Mouse (Mus musculus): ENCODE results near the gene Bcas2. TPM values are rescaled to one million over a fixed set of nuclear protein-coding genes. Genes with fewer than 3 reads are reported as not detected.
"Not testable (repeated sequence)": the region's sequence is repeated elsewhere in the genome, so short reads cannot be mapped to it uniquely, and the experiment has no call there.

The Bcas2 gene
- total RNA-seq, 4 experiments from 2014 or later = 38.5 to 46.0 (median 40.4) TPM

- DNase-seq (ENCODE audit: low spot score in 2 of 2) = no peak
These were observed 12.1 kb upstream of the Bcas2 start for GRCm38 (mm10) chr3:103159232-103159900.

GRCm38 (mm10) chr3:103169771-103170170 is 1.7 kb upstream of the Bcas2 start:
- peak; percentile 39 to 72 for DNase-seq (ENCODE audit: low spot score in 2 of 2)

- no peak for DNase-seq (ENCODE audit: low spot score in 2 of 2)
These were observed 1.2 kb downstream of the Bcas2 start for GRCm38 (mm10) chr3:103172615-103173014.

- DNase-seq (ENCODE audit: low spot score in 2 of 2) = no peak
These were observed 5.3 kb downstream of the Bcas2 start for GRCm38 (mm10) chr3:103176740-103177139.

GRCm38 (mm10) chr3:103179527-103179926 is 8.1 kb downstream of the Bcas2 start:
- DNase-seq (ENCODE audit: low spot score in 2 of 2) = no peak

GRCm38 (mm10) chr3:103181171-103181570 is 9.7 kb downstream of the Bcas2 start:
- no peak for DNase-seq (ENCODE audit: low spot score in 2 of 2)

GRCm38 (mm10) chr3:103182821-103183220 is 11.4 kb downstream of the Bcas2 start:
- no peak for DNase-seq (ENCODE audit: low spot score in 2 of 2)

DNA sequence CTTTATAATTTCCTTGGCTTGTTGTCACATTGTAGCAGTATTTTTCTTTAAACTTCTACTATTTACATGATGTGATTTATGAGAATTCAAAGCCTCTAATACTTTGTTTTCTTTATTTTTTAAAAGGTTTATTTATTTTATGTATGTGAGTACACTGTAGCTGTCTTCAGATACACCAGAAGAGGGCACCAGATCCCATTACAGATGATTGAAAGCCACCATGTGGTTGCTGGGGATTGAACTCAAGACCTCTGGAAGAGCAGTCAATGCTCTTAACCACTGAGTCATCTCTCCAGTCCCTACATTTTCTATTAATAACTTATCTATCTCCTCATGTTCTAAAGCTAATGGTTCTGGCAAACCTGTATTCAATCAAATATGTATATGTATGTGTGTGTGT is 13.0 kb downstream of the Bcas2 start:
- DNase-seq (ENCODE audit: low spot score in 2 of 2) = not testable (repeated sequence)

DNA sequence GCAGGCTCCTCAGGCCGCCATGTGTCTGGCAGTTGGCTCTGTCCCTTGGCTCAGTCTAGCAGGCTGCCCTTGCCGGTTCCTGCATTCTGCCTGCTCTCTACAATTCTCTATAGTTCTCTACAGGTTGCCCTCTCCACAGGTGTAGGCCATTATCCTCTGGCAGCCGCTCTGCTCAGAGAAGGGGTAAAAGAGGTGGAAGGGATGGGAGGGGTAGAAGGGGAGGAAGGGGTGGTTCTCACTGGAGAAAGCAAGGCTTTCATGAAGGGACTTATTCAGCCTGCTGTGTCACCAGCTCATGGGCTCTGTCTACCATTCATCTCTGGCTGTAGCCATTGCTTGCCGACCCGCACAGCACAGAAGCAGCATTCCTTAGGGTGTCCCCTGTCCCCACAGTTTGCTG is 17.0 kb downstream of the Bcas2 start:
- DNase-seq (ENCODE audit: low spot score in 2 of 2) = no peak

DNA sequence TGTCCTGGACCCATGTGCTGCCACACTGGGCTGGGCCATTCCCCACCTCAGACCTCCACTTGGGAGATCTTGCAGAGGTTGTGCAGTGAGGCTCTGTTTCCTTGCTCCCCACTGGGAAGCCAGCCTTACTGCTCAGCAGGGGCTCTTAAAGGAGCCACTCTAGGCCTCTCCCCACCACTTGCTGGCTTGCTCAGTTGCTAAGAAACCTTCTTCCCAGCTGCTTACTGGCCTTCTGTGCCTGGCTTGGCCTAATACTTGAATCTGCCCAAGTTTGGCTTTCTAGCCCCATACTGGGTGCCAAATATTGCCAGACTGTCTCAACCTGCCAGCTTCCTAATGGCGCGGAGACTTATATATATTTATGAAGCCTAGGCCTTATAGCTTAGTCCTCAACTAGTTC is 17.4 kb downstream of the Bcas2 start:
- DNase-seq (ENCODE audit: low spot score in 2 of 2) = no peak

GRCm38 (mm10) chr3:103192161-103192560 is 20.7 kb downstream of the Bcas2 start:
- DNase-seq (ENCODE audit: low spot score in 2 of 2) = no peak

DNA sequence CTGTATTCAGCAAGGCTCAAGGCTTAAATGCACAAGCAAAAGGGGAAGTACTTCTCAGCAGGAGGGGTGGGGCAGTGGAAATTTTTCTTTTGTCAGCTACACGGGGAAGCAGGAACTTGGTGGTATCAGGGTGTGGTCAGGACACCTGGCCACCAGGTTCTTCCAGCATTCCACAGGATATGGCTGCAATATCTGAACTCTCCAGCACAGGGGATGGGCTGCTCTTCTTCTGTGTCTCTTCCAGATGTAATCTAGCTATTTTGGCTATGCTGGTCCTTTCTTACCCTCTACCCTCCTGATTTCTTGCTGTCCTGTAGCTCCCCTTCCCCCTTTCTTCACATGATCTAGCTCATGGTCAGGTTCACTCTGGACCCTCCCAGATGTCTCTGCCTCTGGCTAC is 21.7 kb downstream of the Bcas2 start:
- no peak for DNase-seq (ENCODE audit: low spot score in 2 of 2)

DNA sequence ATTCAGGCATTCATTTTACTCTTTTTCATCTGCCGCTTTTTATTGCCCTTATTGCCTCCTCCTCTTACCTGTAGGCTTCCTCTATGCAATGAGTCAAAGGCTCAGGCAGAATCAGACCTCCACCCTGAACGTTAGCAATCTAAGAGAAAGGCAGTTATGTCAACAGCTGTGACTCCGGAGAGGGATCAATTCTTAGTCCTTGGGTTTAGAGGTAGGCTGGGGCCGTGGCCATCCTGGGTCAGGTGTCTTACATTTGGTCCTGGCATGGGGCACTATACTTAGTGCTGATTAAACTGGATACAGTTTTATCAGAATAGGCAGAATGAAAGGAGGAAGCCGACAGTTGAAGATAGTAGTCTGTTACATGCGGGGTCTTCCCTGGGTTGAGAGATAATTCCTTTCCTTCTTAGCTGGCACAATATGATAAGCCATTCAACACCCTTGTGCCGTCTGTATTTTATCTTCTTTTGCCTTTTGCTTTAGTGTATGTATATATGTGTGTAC is 24.9 kb downstream of the Bcas2 start:
- DNase-seq (ENCODE audit: low spot score in 2 of 2) = no peak

DNA sequence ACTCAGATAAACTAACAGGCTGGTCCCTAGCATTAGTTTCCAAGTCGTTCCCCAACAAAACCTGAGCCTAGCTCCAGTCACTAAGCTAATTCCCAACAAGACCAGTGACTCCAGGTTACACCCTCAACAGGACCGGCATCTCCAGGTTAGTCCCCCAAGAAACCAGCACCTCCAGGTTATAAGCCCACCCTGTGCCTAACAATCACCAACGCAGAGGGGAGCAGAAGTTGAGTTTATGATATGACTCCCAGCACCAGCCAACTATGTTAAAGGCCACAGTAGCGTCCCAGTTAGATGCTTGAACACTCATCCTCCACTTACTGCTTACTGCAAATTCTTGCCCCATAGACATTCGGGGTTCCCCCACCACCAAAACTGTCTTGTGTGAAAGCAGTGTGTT is 27.9 kb downstream of the Bcas2 start:
- no peak for DNase-seq (ENCODE audit: low spot score in 2 of 2)

DNA sequence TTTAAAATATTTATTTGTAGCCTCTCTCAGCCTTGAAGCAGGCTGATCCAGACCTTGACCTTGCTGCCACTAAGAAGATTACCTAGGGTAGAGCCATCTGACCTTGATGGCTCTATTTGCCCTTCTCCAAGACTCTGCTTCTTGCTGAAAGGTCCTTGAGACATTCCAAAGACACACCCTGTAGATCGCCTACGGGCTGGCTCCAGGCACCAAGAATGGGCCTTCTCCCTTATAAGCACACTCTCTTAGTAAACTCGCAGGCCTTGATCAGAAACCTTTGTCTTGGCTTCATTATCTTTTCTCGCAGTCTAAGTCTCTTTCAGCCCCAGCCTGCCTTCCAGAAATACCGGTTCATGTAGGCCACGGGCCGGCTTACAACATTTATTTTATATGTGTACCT is 29.6 kb downstream of the Bcas2 start:
- not testable (repeated sequence) for DNase-seq (ENCODE audit: low spot score in 2 of 2)

GRCm38 (mm10) chr3:103203554-103203953 is 32.1 kb downstream of the Bcas2 start:
- DNase-seq (ENCODE audit: low spot score in 2 of 2) = no peak

DNA sequence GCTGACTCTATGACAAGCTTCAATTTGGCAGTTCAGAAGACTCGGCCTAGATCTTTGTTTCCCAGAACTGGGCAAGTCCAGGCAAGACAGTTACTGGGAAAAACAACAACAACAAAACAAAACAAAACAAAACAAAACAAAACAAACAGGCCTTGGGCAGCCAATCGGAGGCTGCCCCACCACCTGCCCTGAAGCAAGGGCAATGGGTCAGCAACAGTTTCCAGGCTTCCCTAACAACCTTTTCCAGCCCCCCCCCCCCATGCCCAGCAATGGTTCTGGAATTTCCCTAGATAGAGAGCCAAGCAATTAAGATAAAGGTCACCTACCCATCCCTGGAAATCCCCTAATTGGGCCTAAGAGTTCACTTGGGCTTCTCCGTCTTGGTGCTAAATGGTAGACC is 33.0 kb downstream of the Bcas2 start:
- DNase-seq (ENCODE audit: low spot score in 2 of 2) = no peak

DNA sequence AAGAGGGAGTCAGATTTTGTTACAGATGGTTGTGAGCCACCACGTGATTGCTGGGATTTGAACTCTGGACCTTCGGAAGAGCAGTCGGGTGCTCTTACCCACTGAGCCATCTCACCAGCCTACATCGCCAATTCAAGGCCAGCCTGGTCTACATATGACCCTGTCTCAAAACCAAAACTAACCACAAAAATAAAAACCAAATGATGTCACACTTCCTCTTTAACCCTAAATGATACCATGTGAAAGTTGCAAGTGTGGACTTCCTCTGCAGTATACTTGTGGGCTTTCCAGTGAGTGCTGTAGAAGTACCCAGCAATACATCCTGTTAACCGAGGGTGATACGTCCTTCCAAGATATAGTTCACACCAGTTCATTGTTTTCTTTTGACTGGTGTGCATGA is 34.9 kb downstream of the Bcas2 start:
- DNase-seq (ENCODE audit: low spot score in 2 of 2) = no peak

- DNase-seq (ENCODE audit: low spot score in 2 of 2) = no peak
These were observed 36.3 kb downstream of the Bcas2 start for GRCm38 (mm10) chr3:103207749-103208148.

DNA sequence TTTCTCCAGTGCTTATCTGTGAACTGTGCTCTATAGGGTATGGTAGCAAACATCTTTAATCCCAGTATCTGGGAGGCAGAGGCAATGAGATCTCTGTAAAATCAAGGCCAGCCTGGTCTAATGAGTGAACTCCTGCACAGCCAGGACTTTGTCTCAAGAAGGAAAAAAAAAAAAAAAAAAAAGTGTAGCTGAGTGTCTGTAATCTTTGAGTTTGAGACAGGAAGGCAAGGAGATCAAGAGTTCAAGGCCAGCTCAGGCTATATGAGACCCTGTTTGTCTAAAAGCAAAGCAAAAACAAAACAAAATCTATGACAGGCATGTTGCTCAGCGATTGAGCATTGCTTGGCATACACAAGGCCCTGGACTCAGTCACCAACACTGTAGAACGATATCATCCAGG is 36.8 kb downstream of the Bcas2 start:
- no peak for DNase-seq (ENCODE audit: low spot score in 2 of 2)

GRCm38 (mm10) chr3:103211101-103211500 is 39.6 kb downstream of the Bcas2 start:
- no peak for DNase-seq (ENCODE audit: low spot score in 2 of 2)

GRCm38 (mm10) chr3:103212142-103212541 is 40.7 kb downstream of the Bcas2 start:
- no peak for DNase-seq (ENCODE audit: low spot score in 2 of 2)

GRCm38 (mm10) chr3:103213537-103213936 is 42.1 kb downstream of the Bcas2 start:
- no peak for DNase-seq (ENCODE audit: low spot score in 2 of 2)

All from gastrocnemius, adult 8-10 months (tissue).